Mouse (Mus musculus): Measurements from ENCODE around the gene Ctns. TPM values are rescaled to one million over a fixed set of nuclear protein-coding genes. Genes with fewer than 3 reads are reported as not detected.

The Ctns gene
- total RNA-seq, 2 experiments from 2014 or later, result 21.2 to 24.8 TPM

- DNase-seq, result peak; percentile 88 to 89
Observed at GRCm38 (mm10) chr11:73137591-73138501, 61.0 kb downstream of the Ctns start, which contains the start of gene Haspin. Haspin (minus strand) TSS chr11:73138294.

GRCm38 (mm10) chr11:73137116-73137515 lies 61.7 kb downstream of the Ctns start:
- DNase-seq, result no peak

- DNase-seq, result no peak
Observed at GRCm38 (mm10) chr11:73136587-73136986, 62.3 kb downstream of the Ctns start.

- no peak for DNase-seq
Observed at GRCm38 (mm10) chr11:73134222-73134621, 64.6 kb downstream of the Ctns start.

Other genes with a start within 250 kb of the Ctns start
- 1 to 10 TPM; 4.3 to 5.7 TPM for gene Atp2a3, start 237.9 kb downstream of the Ctns start, total RNA-seq (2021)
- gene P2rx1, start 199.9 kb downstream of the Ctns start, total RNA-seq (2021), result under 1 TPM; 0.46 to 0.62 TPM
- 100 to 1,000 TPM; 157 to 161 TPM for gene Camkk1, start 180.0 kb downstream of the Ctns start, total RNA-seq (2021)
- gene Ncbp3, start 151.3 kb downstream of the Ctns start, total RNA-seq (2021), result 10 to 100 TPM; 10.3 to 10.9 TPM
- under 1 TPM; 0.15 to 0.18 TPM for gene Itgae, start 108.5 kb downstream of the Ctns start, total RNA-seq (2021)
- gene Haspin, start 60.7 kb downstream of the Ctns start, total RNA-seq (2021), result under 1 TPM; 0.23 to 0.32 TPM
- gene P2rx5, start 38.6 kb downstream of the Ctns start, total RNA-seq (2021), result 1 to 10 TPM; 2.3 to 3.4 TPM
- gene Emc6, start 22.0 kb downstream of the Ctns start, total RNA-seq (2021), result 10 to 100 TPM; 51.5 to 59.7 TPM
- gene Tax1bp3, start 22.0 kb downstream of the Ctns start, total RNA-seq (2021), result 10 to 100 TPM; 10.9 to 11.2 TPM
- gene Shpk, start 418 bp upstream of the Ctns start, total RNA-seq (2021), result 1 to 10 TPM; 3.4 to 3.5 TPM
- under 1 TPM in 1 of 2 experiments, not detected in 1; 0.17 TPM for gene Trpv1, start 35.2 kb upstream of the Ctns start, total RNA-seq (2021)
- under 1 TPM; 0.25 to 0.38 TPM for gene Trpv3, start 68.3 kb upstream of the Ctns start, total RNA-seq (2021)
- gene Aspa, start 130.6 kb upstream of the Ctns start, total RNA-seq (2021), result 10 to 100 TPM; 11.9 to 14.4 TPM
- gene Gm49340, start 130.7 kb upstream of the Ctns start, total RNA-seq (2021), result not detected
- gene Spata22, start 130.7 kb upstream of the Ctns start, total RNA-seq (2021), result not detected
- not detected for gene Olfr20, start 151.7 kb upstream of the Ctns start, total RNA-seq (2021)
- not detected for gene Olfr376, start 172.2 kb upstream of the Ctns start, total RNA-seq (2021)
- gene Olfr1, start 200.6 kb upstream of the Ctns start, total RNA-seq (2021), result not detected
- gene Olfr378, start 229.4 kb upstream of the Ctns start, total RNA-seq (2021), result not detected

Data from layer of hippocampus, postnatal 36 days (tissue).